Mouse (Mus musculus): ENCODE measurements at regions not wholly inside any gene's neighbourhood (a gene's known extent, or its start where the extent isn't known, plus 50 kb on each side); places are given as distances from the start of the nearest gene placed in this dataset.

DNA sequence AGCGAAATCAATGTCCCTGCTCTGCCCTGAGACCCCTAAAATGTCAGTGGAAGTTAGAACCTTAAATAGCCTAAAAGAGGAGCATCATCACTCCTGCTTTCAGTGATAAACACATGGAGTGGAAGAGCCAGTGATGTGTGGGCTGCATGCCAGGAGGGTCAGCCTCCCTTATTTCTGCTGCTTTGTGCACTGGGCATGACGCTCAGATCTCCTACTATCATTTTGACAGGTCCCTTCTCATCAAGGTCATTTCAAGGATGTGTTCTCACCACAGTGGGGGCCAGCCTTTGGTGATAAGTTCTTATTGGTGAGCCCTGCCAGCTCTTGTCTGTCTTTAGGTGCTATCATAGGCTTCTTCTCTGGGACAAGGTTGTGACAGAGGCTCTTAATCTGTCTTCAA is 215.5 kb upstream of the Dynlrb2 start:
- DNase-seq = no peak

DNA sequence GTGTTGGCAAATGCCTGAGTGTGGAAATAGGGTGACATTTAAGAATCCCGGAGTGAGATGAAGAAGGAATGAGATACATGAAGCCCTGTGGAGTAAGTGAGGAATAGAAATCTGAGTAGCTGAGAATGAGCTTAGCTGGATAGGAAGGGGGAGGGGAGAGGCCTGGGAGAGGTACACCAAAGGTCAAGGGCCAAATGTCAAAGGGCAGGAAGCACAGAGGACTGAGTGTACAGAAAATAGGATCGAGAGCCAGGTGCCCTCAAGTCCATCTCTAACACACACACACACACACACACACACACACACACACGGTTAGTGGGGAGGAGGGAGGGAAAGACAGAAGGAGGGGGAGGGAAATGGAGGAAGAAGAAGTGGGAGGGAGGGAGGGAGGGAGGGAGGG is 220.8 kb upstream of the Dynlrb2 start:
- no peak for DNase-seq

DNA sequence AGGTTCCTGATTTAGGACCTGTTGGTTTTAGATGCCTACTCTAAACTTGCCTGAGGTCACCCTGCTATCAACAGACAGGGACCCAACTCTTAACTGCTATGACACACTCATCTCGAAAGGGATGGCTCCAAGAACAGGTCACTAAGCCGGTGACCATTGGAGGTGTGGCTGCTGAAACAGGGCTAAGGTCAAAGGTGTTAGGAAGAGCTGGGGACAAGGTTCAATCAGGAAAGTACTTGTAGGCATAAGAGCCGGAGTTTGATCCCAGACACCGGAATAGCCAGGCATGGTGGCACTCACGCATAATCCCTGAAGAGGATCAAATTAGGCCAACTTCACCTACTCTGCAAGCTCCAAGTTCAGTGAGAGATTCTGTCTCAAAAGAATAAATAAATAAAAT is 222.4 kb upstream of the Dynlrb2 start:
- no peak for DNase-seq

DNA sequence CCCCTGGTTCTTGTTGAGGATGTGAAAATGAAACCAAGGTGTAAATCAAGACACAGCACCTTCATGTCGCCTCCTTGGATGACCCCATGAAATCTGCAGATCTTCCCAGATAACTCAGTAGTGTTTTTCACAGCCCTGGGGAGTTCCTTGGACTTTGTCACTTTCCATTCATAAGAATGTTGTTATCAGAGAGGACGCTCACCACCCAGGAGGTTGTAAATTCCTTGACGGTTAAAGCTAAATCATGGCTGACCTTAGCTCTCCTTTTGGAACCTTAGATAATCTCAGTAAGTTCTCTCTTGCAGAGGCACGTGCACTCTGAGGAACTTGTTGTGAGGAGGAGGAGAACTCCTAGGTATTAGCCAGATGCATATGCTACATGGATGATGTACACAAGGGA is 229.8 kb upstream of the Dynlrb2 start:
- DNase-seq = no peak

DNA sequence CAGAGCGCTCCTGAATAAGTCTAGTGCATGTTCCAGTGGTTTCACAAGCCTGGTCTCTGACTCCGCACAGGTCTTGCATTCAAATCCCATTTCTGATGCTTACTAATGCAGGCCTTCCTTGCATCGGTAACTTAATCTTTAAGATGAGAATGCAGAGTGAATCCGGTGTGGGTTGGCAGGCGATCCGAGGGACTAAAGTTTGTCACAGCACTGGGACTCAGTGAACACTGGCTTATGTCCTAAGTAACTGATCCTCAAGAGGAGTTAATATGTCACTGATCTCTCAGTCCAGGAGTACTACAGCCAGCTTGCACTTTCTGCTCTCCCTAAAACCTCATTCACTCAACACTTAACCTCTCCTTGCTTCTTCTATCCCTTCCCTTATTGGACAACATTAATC is 233.5 kb upstream of the Dynlrb2 start:
- no peak for DNase-seq

DNA sequence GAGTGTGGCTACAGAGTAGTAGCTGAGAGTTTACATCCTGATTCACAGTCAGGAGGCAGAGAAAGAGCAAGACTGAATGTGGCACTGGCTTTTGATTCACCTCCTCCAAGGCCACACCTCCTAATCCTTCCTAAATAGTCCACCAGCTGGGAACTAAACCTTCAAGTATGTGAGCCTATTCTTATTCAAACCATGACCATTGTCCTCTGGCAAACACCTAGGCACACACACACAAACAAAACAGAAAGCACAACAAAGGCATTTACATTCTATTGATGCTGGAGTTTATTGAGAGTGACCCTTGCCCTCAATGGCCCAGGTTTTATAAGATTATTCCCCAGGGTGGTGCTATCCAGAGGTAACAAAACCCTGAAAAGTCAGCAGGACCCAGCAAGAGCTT is 235.4 kb upstream of the Dynlrb2 start:
- no peak for DNase-seq

DNA sequence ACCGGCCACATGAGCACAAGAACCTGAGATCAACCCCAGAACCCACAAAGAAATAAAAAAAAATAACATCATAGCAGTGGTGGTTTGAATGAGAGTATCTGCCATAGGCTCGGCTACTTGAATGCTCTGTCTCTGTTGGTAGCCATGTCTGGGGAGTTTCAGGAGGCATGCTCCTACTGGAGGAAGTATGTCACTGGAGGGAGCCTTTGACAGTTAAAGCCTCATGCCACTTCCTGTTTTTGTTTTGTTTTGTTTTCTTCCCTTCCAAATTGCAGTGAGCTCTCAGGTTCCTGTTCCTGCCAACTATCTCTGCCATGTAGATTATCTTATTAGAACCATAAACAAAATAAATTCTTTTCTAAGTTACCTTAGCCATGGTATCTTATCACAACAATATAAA is 236.1 kb upstream of the Dynlrb2 start:
- no peak for DNase-seq

DNA sequence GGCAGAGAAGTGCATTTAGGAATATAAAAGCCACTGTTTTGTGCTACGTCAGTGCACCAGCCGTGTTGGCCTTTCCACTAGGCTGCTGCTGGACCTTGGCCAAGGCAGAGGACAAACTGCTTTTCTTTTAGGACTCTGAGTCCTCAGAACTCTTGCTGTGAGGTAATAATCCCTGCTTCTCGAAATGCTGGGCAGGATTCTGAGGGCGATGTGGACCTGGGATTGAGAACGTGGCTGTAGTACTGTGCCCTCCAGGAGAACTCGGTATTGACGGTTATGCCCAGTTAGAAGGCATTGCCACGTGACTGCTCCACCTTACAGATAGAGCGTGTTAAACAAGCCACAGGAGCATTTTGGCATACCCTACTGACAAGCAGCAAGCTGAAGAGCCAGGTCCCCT is 236.6 kb upstream of the Dynlrb2 start:
- DNase-seq = peak; percentile 42

DNA sequence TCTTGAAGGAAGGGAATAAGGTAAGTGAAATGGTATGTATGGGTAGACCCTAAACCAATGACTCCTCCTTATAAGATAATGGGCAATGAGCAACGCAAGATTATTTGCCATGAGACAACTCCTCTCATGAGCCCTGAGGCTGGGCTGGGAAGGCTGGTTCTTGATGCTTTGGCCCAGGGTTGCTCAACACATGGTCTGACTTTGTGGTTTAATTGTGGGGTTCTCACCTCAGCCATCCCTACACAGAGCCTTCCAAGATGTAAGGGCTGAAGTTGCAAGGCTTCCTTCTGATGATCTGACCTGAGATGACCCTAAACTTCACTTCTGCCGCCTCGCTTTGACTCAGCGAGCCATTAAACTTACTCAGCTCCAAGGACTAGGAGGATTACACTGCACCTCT is 237.8 kb upstream of the Dynlrb2 start:
- DNase-seq = no peak

DNA sequence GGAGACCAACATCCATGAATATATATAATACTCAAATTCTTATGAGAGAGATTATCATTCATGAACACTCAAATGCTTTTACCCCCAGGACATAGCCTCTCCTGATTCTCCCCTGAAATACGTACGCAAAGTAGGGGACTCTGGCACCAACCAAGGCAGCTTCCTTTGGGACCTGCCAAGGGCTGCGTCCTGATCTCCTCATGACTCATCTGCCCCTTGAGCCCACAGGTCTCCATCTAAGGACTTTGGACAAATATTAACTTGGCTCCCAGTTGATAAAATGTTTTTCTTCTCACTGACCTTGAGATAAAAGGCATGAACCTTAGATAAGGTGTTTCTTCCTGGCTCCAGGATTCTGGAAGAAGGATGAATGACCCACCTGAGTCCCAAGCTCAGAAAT is 239.2 kb upstream of the Dynlrb2 start:
- DNase-seq = no peak

DNA sequence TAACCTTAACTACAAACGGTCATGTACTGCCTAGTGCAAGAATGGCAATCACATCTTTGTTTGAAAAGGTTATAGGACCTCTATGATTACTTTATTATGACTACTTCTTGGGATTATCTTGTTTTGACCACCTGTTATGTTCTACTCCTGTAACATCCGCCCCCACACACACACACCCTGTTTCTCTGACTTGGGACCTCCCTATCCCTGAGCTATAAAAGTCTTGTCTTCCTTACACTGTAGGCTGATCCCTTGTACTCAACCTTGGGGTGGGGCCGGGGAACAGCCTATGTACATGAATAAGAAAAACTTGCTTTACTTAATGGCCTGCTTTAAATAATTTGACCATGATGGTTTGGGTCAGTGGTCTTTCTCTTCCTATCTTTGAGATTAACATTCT is 240.7 kb upstream of the Dynlrb2 start:
- DNase-seq = no peak

DNA sequence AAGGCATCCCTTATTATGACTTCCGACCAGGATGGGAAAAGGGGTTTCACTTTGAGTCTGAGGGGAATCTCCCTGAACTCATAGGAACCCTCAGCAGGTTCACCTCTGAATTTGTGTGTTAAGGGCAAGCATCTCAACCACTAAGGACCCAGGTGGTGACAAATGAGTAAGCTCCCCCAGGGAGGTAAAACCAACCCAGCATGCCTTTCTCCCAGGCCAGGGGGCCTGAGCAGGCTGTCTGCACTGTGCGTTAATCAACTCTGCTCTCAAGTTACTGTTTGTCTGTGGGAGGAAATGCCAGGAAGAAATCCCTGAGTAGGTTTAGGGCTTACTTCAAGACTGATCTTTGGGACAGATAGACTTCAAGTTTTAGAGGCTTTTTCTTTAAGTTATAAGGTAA is 243.5 kb upstream of the Dynlrb2 start:
- DNase-seq = no peak

DNA sequence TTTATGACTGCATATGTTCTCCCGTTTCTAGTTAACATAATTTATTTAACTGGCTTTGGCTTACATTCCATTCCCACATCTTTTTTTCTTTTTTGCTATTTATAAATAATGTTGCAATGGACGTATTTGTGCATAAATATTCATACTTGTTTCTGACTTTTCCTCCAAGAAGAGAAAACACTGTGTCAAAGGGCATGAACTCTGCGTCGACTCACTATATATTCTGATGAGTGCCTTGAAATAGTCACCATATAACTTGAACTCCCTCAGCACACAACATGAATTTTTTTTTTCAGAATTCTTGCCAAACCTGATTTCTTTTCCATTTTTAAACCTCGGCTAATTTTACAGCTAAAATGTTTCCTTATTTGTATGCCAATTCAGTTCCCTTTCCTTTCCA is 249.4 kb upstream of the Dynlrb2 start:
- no peak for DNase-seq

DNA sequence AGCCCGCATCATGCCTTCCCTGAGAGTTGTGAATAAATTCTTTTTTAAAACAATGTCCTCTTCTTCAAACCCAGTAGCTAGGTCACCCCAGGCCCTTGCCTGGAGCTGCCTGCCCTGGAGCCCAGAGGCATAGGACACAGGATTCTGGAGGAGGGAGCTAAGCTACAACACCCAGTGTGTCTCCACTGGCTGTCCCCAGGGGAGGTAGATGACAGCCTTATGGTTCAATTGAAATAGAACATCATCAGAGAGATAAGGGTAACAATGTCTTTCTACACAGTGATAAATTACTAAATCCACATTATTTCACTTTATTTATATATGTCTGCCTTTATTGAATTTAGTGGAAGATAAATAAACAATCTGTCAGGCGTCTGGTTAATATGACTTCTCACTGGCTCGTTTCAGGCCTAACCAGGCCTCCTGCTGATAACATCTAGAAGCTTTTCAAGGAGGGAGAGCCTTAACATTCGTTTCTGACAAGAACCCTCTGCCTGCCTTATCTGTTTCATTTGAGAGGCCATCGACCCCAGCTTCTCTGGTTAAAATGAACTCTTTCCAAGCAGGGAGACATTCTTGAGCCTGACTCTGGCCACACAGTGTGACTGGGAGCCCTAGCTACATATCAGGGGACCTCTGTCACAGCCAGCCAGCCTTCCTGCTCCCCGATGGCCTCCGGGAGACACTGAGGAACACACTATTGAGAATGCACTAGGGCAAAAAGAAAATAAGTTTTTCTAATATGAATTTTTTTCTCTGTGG is 252.1 kb upstream of the Dynlrb2 start:
- DNase-seq = no peak

DNA sequence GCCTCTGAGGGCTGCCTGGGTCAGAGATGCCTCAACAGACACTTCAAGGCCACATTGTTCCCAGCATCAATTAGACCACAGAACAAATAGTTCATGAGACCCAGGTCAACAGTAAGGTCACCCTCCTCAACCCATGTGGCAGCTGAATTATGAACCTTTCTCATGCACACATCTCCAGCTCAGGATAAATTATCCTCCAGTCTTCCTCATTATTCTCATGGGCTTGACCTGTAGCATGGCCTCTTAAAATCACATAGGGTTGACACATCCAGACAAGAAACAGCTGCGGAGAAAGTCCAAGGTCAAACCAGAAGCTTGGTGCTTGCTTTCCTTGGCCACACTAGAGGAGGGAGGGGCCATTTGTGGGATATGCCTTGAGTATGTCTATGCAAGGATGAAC is 256.4 kb upstream of the Dynlrb2 start:
- DNase-seq = no peak

DNA sequence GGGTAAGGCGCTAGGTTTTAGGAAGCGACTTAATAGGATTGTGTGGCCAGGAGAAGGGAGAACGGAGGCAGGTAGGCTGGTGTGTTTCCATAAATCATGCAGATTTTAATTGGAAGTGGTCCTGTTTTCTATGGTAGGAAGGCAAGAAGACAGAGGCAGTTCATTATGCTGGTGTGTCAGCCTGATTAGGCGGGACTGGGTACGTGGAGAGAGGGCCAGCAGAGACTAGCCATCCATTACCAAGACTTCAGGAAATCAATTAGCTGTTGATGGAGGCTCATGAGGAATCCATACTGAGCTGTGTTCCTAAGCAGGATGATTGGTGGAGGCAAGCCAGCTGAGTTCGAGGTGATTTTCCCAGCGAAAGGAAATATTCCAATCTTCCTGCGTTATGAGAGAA is 261.3 kb upstream of the Dynlrb2 start:
- no peak for DNase-seq

DNA sequence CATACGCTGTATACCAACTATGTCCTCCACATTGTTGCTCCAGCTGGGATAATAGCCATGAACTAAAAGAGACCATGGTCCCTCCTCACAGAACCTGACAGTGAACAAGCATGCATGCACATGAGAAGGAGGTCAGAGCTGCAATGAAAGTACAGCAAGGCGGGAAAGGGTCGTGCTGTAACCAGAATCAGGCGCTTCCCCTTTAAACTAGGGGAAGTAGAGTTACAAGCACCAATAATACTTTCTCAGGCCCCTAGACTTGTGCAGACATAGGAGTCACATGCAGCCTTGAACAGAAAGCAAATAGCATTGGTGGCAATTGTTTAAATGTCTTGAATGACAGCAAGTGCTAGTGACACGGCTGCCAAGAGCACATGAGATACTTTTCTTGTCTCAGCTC is 261.8 kb upstream of the Dynlrb2 start:
- no peak for DNase-seq

DNA sequence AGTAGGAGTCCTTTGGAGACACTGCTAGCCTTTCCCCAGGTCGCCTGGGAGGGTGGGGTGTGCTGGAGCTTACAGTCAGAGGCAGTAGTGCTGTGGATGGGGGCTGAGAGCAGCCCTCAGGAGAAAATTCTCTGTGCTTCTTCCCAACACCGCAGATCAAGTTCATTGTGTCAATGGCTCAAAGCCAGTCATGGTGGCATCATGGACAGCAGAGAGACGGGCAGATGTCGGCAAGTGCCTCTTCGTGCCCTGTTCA is 262.9 kb upstream of the Dynlrb2 start:
- DNase-seq = no peak

DNA sequence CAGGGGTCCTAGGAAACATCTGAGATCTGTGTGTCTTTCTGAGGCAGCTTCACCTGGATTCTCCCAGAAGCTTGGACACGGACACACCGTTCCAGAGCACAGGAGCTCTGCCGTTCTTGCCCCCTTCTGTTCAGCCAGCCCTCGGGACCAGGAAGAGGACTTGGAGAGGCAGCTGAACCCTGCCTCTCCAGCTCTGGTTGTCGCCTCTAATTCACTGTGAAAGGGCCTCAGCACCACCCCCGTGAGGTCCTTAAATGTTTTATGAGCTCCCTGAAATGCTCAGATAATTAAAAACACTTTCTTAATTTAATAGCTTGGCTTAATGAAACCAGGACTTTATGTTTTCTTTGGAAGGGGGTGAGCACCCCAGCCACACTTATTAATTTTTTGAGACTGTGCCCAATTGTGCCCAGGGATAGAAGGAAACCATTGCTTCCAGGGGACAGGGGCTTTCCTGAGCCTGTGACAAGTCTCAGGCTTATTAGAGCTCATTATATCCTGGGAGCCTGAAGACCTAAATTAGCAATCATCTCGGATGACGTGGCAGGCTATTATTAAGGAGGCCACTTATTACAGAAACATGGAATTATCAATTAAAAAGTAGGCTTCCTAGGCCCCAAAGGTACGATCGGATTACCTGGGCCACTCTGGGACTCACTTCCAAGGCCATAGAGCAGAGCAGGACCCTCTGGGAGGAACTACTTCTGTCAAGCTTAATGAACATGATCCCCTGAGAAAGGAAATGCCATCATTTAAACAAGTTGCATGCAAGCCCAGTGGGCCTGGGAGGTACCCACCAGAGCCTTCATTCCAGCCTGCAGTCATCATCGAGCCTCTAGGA is 263.4 kb upstream of the Dynlrb2 start:
- no peak for DNase-seq

DNA sequence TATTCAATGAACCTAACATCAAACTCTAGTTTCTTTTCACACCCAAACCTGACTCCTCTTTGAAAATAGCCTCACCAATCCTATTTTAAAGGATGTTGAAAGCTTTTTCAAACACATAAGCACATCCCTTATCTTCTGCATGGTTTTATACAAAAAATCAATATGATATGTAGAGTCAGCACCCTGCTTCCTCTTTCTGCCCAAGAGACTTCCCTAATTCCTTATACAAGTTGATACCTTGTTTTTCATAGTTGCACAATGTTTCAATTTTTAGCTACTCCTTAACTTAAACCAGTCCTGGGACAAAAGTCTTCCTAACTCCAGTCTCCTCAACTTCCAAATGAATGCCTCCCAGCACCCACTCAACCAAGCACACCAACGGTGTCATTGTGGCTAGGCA is 266.1 kb upstream of the Dynlrb2 start:
- no peak for DNase-seq

DNA sequence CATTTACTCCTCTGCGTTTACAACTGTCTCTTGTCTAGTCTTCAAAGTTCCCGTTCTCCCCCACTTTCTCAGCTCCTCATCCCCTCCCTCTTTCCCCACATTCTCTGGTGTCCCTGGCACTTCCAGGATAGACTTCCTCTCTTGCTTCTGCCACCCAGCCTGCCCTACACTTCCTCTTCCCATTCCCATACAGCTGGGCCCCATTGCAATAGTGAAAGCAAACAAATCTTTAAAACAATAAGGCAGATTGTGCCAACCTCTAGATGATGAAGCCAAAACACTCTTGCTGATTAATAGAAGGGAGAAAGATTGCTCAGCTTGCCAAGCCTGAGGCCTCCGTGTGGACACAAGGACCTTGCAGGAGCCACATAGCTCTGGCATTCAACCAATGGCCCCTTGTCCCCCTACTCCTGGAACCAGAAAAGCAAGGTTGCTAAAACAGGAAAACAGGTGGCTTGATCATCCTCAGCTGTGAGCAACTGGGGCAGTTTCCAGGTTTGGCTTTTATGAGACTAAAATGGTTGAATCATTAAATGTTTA is 267.1 kb upstream of the Dynlrb2 start:
- DNase-seq = no peak

DNA sequence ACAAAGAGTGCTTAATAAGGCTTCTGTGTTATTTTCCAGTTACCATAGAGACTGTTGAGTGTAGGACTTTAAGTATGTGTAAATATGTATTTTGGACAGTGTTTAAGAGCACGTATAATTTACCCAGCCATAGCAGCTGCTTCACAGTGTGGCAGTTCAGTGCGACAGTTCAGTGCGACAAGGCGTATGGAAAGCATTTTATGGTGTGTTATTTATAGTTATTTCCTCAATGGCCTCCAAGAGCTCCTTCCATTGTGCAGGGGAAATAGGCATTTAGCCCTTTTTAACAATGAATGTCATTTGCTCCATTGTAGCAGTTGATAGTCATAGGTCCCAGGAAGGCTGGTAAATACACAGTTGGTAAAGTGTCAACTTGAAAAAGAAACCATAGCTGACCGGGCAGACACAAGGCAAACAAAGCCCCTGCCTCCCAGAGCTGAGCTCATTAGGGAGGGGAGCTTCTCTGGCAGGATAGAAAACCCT is 275.1 kb upstream of the Dynlrb2 start:
- DNase-seq = no peak

DNA sequence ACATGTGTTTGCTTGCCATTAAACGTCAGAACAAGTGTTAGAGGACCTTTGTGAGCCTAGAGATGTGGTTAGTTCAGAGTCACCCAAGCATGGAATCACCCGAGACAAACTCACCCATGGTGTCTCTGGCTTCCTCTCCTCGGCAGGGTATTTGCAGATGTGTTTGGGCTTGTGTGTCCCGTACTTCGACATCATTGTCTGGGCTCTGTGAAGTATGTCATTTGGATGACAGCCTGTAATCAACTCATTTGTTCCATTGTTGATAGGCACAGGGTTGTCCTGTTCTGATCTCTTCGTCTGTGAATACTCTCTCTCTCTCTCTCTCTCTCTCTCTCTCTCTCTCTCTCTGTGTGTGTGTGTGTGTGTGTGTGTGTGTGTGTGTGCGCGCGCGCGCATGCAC is 277.8 kb upstream of the Dynlrb2 start:
- DNase-seq = no peak

DNA sequence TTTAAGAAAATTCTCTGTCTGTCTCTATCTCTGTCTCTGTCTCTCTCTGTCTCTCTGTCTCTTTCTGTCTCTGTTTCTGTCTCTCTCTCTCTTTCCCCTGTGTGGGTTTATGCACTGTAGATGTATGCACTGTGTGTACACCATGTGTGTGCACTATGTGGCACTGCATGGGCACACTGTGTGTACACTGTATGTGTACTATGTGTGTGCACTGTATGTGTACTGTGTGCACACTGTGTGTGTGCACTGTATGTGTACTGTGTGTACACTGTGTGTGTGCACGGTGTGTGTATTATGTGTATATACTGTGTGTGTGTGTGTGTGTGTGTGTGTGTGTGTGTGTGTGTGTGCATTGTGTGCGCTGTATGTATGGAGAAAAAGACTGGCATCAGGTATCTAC is 281.5 kb upstream of the Dynlrb2 start:
- no peak for DNase-seq

DNA sequence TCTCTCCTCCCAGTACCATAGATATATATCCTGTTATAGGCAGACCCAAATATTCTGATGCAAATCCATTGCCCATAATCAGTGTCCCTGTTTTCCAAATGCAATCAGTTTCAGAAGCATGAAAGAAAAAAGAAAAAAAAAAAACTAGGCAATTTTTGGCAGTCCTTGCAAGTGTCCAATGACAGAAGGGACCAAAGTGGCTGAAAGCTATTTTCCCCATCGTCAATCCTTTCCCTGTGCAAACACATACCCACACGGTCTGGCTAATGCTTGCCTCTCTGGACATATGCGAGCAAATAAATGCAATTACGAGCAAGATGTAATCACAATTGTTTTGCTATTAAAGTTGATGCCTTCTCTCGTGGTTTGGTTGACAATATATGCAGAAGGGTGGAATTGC is 288.9 kb upstream of the Dynlrb2 start:
- DNase-seq = no peak
